Mouse (Mus musculus) heart, postnatal 0 days (tissue): ENCODE results near the gene Mymx. TPM values are rescaled to one million over a fixed set of nuclear protein-coding genes. Genes with fewer than 3 reads are reported as not detected.

Source experiments
- ATAC-seq: fragments of 200-750 bp; cut with Nextera tagmentation; 2 replicates; pipeline ENCODE4 v1.8.0; 2017; ENCODE audit warnings: low read depth, moderate number of reproducible peaks, moderate library complexity; ENCODE audit not compliant: insufficient read depth
- DNase-seq: peaks from one replicate; pipeline ENCODE4 v3.0.0-alpha.2; 2016; ENCODE audit warnings: low spot score
- H3K27ac ChIP-seq: fragments of 300-500 bp; sonication (generic); 2 replicates; pipeline ENCODE4 v1.5.1; 2014; ENCODE audit warnings: low read depth, mild to moderate bottlenecking
- H3K27me3 ChIP-seq: fragments of 300-500 bp; sonication (generic); 2 replicates; pipeline ENCODE4 v1.6.1; 2014; ENCODE audit warnings: low read length, mixed read lengths; ENCODE audit not compliant: control insufficient read depth, insufficient read depth
- H3K36me3 ChIP-seq: fragments of 300-500 bp; sonication (generic); replicated peaks from 2 replicates; pipeline ENCODE4 v1.6.1; 2014; ENCODE audit warnings: low read length, mixed read lengths; ENCODE audit not compliant: control insufficient read depth, insufficient read depth
- H3K4me1 ChIP-seq: fragments of 300-500 bp; sonication (generic); 2 replicates; pipeline ENCODE4 v1.6.1; 2014; ENCODE audit warnings: antibody characterized with exemption; ENCODE audit not compliant: control insufficient read depth, insufficient read depth
- H3K4me2 ChIP-seq: fragments of 300-500 bp; sonication (generic); 2 replicates; pipeline ENCODE4 v1.6.1; 2014; ENCODE audit warnings: low read depth, mild to moderate bottlenecking, low read length, moderate library complexity
- H3K4me3 ChIP-seq: fragments of 300-500 bp; sonication (generic); 2 replicates; pipeline ENCODE4 v1.5.1; 2014; ENCODE audit warnings: low read depth, low read length
- H3K9ac ChIP-seq: fragments of 300-500 bp; sonication (generic); replicated peaks from 2 replicates; pipeline ENCODE4 v1.6.1; 2014; ENCODE audit warnings: low read depth, low read length, mixed read lengths
- H3K9me3 ChIP-seq: fragments of 300-500 bp; sonication (generic); replicated peaks from 2 replicates; pipeline ENCODE4 v1.6.1; 2016; ENCODE audit warnings: low read length; ENCODE audit not compliant: control insufficient read depth
- CTCF ChIP-seq: IDR thresholded peaks from 2 replicates; pipeline ENCODE4 v1.5.1; 2016; ENCODE audit warnings: antibody characterized with exemption, control low read depth, low read depth
- EP300 ChIP-seq: IDR thresholded peaks from 2 replicates; pipeline ENCODE4 v1.6.1; 2016; ENCODE audit warnings: antibody characterized with exemption, low read depth
- WGBS: fragments of 180-500 bp; shearing (Covaris S2); extraction: QIAGEN DNeasy Blood & Tissue Kit; methylation state at CpG from one replicate; pipeline ENCODE4 v1.1.7; 2014; 5-methylcytosine and 5-hydroxymethylcytosine counted together
- polyA plus RNA-seq: library from polyadenylated mRNA; unstranded; fragments of >200 nt; fragmentation: Nextera tagmentation; extraction: Ambion mirVana; gene quantifications from 2 replicates; pipeline ENCODE4 v1.2.1, GENCODE M21; 2015
- total RNA-seq: library from RNA; depleted of rRNA; stranded (reverse); fragments of >200 nt; gene quantifications from 2 replicates; pipeline ENCODE4 v1.2.3, GENCODE M21; 2014; ENCODE audit warnings: low replicate concordance

Mymx gene
- total and polyA plus RNA-seq, 2 experiments from 2014 or later = not detected

DNA sequence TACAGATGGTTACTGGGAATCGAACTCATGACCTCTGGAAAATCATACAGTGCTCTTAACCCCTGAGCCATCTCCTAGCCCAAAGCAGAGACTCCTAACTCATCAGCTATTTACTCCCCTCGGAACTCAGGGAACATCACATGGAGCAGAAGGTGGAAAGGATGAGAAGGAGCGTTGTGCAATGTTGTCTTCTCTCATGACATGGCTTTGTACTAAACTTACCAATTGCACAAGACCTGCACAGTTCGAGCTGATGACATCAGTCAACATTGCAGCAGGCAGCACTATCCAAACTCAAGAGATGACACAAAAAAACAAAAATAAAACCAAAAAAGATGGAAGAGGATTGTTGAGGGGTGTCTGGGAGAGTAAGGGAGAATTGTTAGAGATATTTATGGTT is 6.5 kb upstream of the Mymx start:
- no peaks in the 10 kb centered on the region for H3K36me3 ChIP-seq
- H3K27ac ChIP-seq = no peak overlapping the region
- peaks cover 10% of the 10 kb centered on the region for H3K4me1 ChIP-seq
- 86% methylated on average over 4 of the region's 4 CpGs for WGBS
- H3K27me3 ChIP-seq = no peaks in the 10 kb centered on the region
- TF ChIP-seq CTCF = no peak
- no peak for TF ChIP-seq EP300
- DNase-seq = no peak
- no peak overlapping the region for H3K9ac ChIP-seq
- H3K9me3 ChIP-seq = no peaks in the 10 kb centered on the region
- H3K4me3 ChIP-seq = no peak overlapping the region
- no peak overlapping the region for H3K4me2 ChIP-seq
- ATAC-seq = no peak

DNA sequence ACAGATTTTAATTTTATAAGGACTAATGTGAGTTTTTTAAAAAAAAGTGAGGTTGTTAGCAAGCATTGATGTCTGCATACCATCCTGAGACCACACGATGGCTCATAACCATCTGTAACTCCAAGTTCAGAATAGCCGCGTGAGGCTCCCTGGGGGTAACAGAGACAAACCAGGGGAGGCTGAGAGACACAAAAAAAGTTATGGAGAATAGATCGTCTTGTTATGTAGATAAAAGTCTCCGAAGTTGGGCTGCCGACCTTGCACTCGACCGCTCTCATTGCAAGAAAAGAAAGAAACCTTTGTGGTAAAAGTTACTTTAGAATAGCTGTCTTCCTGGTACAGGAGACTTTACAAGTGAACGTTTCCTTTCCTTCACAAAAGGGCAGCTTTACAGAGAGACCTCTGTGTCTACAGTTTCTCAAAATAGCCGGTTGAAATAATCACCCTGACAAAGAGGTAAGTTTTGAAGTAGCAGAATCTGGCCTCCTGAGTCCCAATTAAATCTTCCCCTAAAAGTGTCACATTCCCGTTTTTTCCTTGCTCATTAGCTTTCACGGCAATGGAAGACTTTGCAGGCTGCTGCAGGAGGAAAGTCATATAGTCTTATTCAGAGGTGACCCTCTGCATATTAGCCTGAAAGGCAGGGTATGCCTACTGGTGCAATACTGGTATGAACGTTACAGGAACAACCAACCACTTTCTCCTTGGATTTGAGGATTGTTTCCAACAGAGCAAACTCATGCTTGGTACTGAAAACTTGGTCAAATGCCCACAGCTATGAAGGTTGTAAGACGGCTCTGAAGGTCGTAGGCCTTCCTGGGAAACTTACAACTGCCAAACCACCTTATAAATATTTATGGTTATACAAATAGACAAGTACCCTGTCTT is 5.3 kb upstream of the Mymx start:
- TF ChIP-seq CTCF (no peak), EP300 (no peak)
- WGBS = 76% methylated on average over 15 of the region's 15 CpGs
- no peak for DNase-seq

DNA sequence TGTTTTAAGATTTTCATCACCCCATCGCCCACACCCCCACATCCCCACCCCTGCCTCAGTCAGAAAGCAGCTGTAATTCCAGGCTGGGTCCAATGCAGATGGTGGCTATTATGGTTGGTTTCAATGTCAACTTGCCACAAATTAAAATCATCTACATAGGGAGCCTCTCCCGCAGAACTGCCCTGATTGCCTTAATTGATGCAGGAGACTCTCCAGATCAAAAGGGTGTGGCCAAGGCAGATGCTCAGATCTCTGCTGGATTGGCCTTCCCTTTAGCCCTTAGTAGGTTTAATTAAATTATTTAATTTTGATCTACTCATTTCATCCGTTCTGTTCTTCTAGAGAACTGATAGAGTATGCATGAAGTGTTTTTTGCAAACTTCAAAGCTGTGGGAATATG is 1.1 kb upstream of the Mymx start:
- no peak for TF ChIP-seq CTCF
- no peak for TF ChIP-seq EP300
- Histone ChIP-seq H3K9ac (no peak overlapping the region), H3K27me3 (no peaks in the 10 kb centered on the region), H3K4me3 (no peak overlapping the region), H3K27ac (no peak overlapping the region), H3K4me2 (no peak overlapping the region), H3K36me3 (no peaks in the 10 kb centered on the region), H3K4me1 (peaks cover 3% of the 10 kb centered on the region; the same call in 1 of the 2 replicates), H3K9me3 (no peaks in the 10 kb centered on the region)
- WGBS = 80% methylated on average over 3 of the region's 3 CpGs
- DNase-seq (no peak), ATAC-seq (no peak)

More for the DNA sequence above, 5.3 kb upstream of the Mymx start:
- Histone ChIP-seq H3K27me3 (no peaks in the 10 kb centered on the region), H3K4me3 (no peak overlapping the region), H3K27ac (no peak overlapping the region), H3K36me3 (no peaks in the 10 kb centered on the region), H3K9me3 (no peaks in the 10 kb centered on the region), H3K4me2 (no peak overlapping the region), H3K4me1 (peaks cover 10% of the 10 kb centered on the region), H3K9ac (no peak overlapping the region)
- no peak for ATAC-seq

DNA sequence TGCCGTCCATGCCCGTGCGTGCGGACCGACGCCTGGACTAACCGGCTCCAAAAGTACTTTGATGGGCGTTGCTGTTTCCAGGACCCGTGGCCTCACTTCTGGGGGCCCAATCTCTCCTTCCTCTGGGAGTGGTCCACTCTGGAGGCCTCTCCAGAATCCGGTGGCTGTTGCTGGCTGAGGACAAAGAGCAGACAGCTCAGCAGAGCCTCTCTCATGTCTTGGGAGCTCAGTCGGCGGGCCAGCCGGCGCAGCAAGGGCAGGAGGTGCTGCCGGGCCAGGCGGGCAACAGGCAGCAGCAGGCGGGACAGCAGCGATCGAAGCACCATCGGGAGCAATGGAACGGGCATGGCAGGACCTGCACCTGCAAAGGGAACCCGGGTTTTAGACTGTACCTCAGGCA is 577 bp downstream of the Mymx start:
- Histone ChIP-seq H3K36me3 (no peaks in the 10 kb centered on the region), H3K4me3 (no peak overlapping the region), H3K9ac (no peak overlapping the region), H3K4me1 (peaks cover 10% of the 10 kb centered on the region; the same call in 1 of the 2 replicates), H3K27me3 (no peaks in the 10 kb centered on the region), H3K27ac (no peak overlapping the region), H3K4me2 (no peak overlapping the region), H3K9me3 (no peaks in the 10 kb centered on the region)
- ATAC-seq (no peak), DNase-seq (no peak)
- TF ChIP-seq CTCF = no peak
- no peak for TF ChIP-seq EP300
- 24% methylated on average over 22 of the region's 22 CpGs for WGBS

DNA sequence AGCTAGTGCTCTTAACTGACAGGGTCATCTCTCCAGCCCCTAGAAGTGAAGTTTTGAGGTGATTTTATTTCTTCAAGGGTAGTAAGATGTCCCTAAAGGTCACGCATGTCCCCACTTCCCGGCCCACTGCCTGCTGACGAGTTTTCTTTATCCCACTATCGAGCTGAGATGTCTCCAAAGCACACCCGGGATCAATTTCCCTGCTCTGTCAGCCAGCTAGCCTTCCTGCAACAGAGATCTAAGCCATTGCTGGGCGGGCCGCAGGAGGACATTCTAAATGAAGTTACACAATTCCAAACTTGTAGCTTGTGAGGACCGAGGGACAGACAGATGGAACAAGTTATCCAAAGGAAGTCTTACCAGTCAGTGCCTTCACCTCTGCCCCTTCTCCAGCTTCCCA is 1.6 kb downstream of the Mymx start:
- peaks cover 15% of the 10 kb centered on the region; the same call in 1 of the 2 replicates for H3K4me1 ChIP-seq
- DNase-seq = no peak
- no peak overlapping the region for H3K27ac ChIP-seq
- 74% methylated on average over 8 of the region's 8 CpGs for WGBS
- H3K9me3 ChIP-seq = no peaks in the 10 kb centered on the region
- H3K4me3 ChIP-seq = no peak overlapping the region
- no peaks in the 10 kb centered on the region for H3K27me3 ChIP-seq
- no peak for ATAC-seq
- H3K36me3 ChIP-seq = no peaks in the 10 kb centered on the region
- TF ChIP-seq EP300 (no peak), CTCF (no peak)
- H3K9ac ChIP-seq = no peak overlapping the region
- no peak overlapping the region for H3K4me2 ChIP-seq
